Mouse (Mus musculus) erythroblast, embryonic 14.5 days (primary cell): ENCODE results near the gene Mllt1. TPM values are rescaled to one million over a fixed set of nuclear protein-coding genes. Genes with fewer than 3 reads are reported as not detected.

Experiments
- H3K27me3 ChIP-seq: 2 replicates; pipeline ENCODE4 v1.6.1; 2012; ENCODE audit warnings: inconsistent platforms; ENCODE audit not compliant: control insufficient read depth
- H3K36me3 ChIP-seq: 2 replicates; pipeline ENCODE4 v1.6.1; 2012; ENCODE audit warnings: mild to moderate bottlenecking, inconsistent platforms; ENCODE audit not compliant: control insufficient read depth
- H3K4me1 ChIP-seq: 2 replicates; pipeline ENCODE4 v1.6.1; 2012; ENCODE audit warnings: inconsistent platforms; ENCODE audit not compliant: control insufficient read depth
- H3K4me3 ChIP-seq: replicated peaks from 2 replicates; pipeline ENCODE3; 2012; ENCODE audit warnings: moderate library complexity, mild to moderate bottlenecking, inconsistent platforms
- H3K9me3 ChIP-seq: 2 replicates; pipeline ENCODE4 v1.6.1; 2012; ENCODE audit warnings: low read length, inconsistent platforms, mixed read lengths; ENCODE audit not compliant: control insufficient read depth
- GATA1 ChIP-seq: IDR thresholded peaks from 2 replicates; pipeline ENCODE4 v1.6.1; 2012; ENCODE audit warnings: low read length, inconsistent platforms, mixed read lengths
- TAL1 ChIP-seq: IDR thresholded peaks from 3 replicates; pipeline ENCODE4 v1.6.1; 2012; ENCODE audit warnings: low read length, inconsistent platforms, mixed read lengths
- polyA plus RNA-seq: library from polyadenylated mRNA; stranded (reverse); fragments of >175 nt; gene quantifications from 2 replicates; pipeline ENCODE4 v1.2.3, GENCODE M21; 2012

Gene Mllt1
- polyA plus RNA-seq, 1 experiment = 5.8 TPM

DNA sequence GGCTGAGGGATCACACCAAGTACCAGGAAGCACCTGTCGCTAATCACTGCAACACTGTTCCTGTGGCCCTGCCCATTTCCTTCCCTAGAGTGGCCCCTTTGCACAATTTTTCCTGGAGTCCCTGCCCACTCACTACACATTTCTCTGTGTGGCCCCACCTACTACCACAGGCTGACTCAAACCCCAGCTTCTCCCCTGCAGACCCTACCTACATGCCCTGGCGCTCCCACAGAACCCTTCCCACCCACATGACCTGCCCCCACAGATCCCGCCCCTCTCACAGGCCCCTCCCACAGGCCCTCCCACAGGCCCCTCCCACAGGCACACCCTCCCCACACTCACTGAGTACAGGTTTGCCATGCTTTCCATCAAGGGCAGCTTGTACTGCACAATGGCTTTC, 74.0 kb downstream of the Mllt1 start:
- peaks cover 2% of the 10 kb centered on the region; the same call in 1 of the 2 replicates for H3K9me3 ChIP-seq
- H3K27me3 ChIP-seq = no peaks in the 10 kb centered on the region
- no peak overlapping the region for H3K4me3 ChIP-seq
- peaks cover 8% of the 10 kb centered on the region for H3K4me1 ChIP-seq
- TF ChIP-seq GATA1 = no peak
- TF ChIP-seq TAL1 = no peak
- H3K36me3 ChIP-seq = no peaks in the 10 kb centered on the region

DNA sequence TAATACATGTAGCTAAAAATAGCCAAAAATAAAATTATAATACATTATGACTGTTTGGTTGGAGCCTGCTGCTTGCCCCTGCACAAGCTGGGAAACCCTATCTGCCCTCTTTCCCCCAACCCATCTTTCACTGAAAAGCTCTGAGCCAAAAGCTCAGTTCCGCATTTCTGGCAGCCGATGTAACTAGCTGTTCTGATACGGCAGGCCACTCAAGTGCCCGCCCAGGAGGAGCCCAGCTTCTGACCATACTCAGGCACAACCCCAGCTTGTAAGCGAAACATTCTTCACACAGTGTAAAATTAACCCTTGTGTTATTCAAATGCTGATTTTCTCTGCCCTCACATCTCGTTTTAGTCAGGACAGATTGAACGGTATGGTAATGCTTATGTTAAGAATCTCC, 76.3 kb downstream of the Mllt1 start:
- Histone ChIP-seq H3K9me3 (no peaks in the 10 kb centered on the region), H3K27me3 (no peaks in the 10 kb centered on the region), H3K4me1 (peaks cover 8% of the 10 kb centered on the region), H3K4me3 (no peak overlapping the region), H3K36me3 (no peaks in the 10 kb centered on the region)
- TF ChIP-seq TAL1 = no peak
- TF ChIP-seq GATA1 = no peak

DNA sequence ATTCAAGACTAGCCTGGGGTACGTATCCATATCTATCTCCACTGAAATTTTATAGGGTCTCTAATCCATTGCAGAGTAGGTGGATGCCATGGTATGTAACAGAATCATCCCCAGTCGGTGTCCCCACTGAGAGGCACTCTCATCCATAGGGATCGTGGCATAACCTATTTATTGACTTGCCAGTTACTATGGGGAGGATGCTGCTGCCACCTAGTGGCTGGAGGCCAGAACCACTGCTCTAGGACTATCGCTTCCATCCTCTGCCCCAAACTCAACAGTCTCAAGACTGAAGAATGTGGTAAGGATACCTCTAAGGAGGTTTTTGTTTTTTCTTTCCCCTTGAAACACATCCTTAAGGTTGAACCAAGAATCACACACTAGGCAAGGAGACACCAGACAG, 77.0 kb downstream of the Mllt1 start:
- Histone ChIP-seq H3K27me3 (no peaks in the 10 kb centered on the region), H3K9me3 (no peaks in the 10 kb centered on the region), H3K4me3 (no peak overlapping the region), H3K36me3 (no peaks in the 10 kb centered on the region), H3K4me1 (peaks cover 8% of the 10 kb centered on the region)
- TF ChIP-seq TAL1 = no peak
- TF ChIP-seq GATA1 = no peak

DNA sequence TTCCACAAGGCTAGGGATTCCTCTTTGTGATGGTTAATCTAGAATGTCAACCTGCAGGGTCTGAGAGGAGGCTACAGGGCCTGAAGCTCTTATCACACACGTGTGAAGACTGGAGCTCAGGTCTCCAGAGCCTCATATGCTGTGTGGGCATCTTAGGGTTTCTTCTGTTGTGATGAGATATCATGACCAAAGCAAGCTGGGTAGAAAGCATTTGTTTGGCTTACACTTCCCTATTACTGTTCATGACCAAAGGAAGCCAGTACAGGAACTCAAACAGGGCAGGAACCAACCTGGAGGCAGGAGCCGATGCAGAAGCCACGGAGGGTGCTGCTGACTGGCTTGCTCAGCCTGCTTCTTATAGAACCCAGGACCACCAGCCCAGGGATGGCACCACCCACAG, 79.8 kb downstream of the Mllt1 start:
- no peaks in the 10 kb centered on the region for H3K4me1 ChIP-seq
- H3K4me3 ChIP-seq = no peak overlapping the region
- H3K36me3 ChIP-seq = no peaks in the 10 kb centered on the region
- TF ChIP-seq GATA1 (no peak), TAL1 (no peak)
- no peaks in the 10 kb centered on the region for H3K9me3 ChIP-seq
- H3K27me3 ChIP-seq = peaks cover 2% of the 10 kb centered on the region; the same call in 1 of the 2 replicates

DNA sequence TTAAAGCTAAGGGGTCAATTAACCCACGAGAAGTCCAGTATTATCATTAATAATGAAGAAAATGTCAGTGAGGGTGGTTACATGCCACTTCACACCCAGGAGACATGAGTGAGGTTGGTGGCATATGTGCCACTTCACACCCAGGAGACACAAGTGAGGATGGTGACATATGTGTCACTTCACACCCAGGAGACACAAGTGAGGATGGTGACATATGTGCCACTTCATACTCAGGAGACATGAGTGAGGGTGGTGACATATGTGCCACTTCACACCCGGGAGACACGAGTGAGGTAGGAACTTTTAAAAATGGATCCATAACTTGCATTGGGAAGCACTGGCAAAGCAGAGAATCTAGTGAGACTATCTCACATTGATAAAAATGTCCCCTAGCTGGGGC, 84.0 kb downstream of the Mllt1 start:
- Histone ChIP-seq H3K4me1 (no peaks in the 10 kb centered on the region), H3K27me3 (peaks cover 13% of the 10 kb centered on the region), H3K4me3 (no peak overlapping the region), H3K36me3 (no peaks in the 10 kb centered on the region), H3K9me3 (no peaks in the 10 kb centered on the region)
- TF ChIP-seq GATA1 (no peak), TAL1 (no peak)

DNA sequence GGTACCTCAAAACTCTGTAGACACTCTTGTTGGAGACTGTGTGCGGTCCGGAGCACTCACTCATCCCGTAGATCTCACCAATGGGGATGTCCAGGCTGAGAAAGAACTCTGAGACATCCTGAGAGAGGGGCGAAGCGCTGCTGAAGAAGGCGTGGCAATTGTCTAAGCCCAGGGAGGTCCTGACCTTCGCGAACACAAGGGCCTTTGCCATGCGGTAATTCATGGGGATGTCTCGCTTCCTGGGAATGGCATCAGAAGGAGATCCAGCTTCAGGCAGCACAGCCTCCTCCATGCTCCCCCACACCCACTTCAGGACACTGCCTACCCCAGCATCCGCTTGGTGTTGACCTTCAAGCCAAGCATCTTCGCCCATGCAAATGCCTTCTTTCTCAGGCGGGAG, 85.5 kb downstream of the Mllt1 start:
- Histone ChIP-seq H3K36me3 (no peaks in the 10 kb centered on the region), H3K9me3 (no peaks in the 10 kb centered on the region), H3K27me3 (peaks cover 13% of the 10 kb centered on the region), H3K4me1 (no peaks in the 10 kb centered on the region), H3K4me3 (no peak overlapping the region)
- TF ChIP-seq GATA1 (no peak), TAL1 (no peak)

DNA sequence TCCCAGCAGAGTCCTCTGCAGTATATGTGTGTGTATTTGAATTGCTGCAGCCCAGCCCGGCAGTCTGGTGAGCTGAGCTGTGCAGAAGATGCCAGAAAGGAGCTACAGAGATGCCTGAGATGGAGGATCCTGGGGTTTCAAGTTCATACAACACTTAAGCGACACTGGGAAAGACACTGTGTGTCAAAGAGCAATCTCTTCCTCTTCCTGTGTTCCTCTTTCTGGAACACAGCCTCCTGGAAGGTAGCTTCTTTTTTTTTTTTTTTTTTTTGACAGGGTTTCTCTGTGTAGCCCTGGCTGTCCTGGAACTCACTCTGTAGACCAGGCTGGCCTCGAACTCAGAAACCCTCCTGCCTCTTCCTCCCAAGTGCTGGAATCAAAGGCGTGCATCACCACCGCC, 86.4 kb downstream of the Mllt1 start:
- Histone ChIP-seq H3K9me3 (no peaks in the 10 kb centered on the region), H3K4me3 (no peak overlapping the region), H3K27me3 (peaks cover 13% of the 10 kb centered on the region), H3K36me3 (no peaks in the 10 kb centered on the region), H3K4me1 (no peaks in the 10 kb centered on the region)
- TF ChIP-seq TAL1 = no peak
- TF ChIP-seq GATA1 = no peak

DNA sequence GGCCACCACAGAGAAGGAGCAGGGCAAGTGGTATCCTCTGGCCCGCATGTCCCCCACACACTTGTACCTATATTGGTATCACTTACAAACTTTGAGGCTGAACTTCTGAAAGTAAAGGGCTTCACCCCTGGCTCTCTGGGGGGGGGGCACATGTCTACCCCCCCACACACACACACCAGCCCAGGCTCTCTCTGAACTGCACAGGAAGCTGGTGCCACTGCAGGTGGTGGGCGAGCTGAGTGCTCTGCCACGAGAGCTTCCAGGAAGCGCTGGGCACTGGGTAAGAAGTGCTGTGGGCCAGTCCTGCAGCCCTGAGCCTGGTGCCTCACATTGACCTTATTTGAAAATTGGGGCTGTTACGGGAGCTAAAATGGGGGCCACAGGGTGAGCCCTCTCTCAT, 91.5 kb downstream of the Mllt1 start:
- H3K4me3 ChIP-seq = no peak overlapping the region
- H3K9me3 ChIP-seq = no peaks in the 10 kb centered on the region
- TF ChIP-seq GATA1 = no peak
- TF ChIP-seq TAL1 = no peak
- no peaks in the 10 kb centered on the region for H3K4me1 ChIP-seq
- peaks cover 6% of the 10 kb centered on the region for H3K27me3 ChIP-seq
- H3K36me3 ChIP-seq = no peaks in the 10 kb centered on the region

Other genes starting within 250 kb of the Mllt1 start
- gene Ndufa11, start 217.6 kb downstream of the Mllt1 start, polyA plus RNA-seq = 70.5 and 83.1 TPM in 2 replicates
- 0.22 and 0.55 TPM in 2 replicates for gene Vmac, start 217.4 kb downstream of the Mllt1 start, polyA plus RNA-seq
- gene Nrtn, start 177.9 kb downstream of the Mllt1 start, polyA plus RNA-seq = 1.4 and 2.2 TPM in 2 replicates
- gene Dus3l, start 170.7 kb downstream of the Mllt1 start, polyA plus RNA-seq = 2.7 and 3.2 TPM in 2 replicates
- gene Prr22, start 165.2 kb downstream of the Mllt1 start, polyA plus RNA-seq = 0.66 and 0.78 TPM in 2 replicates
- gene Rfx2, start 104.4 kb downstream of the Mllt1 start, polyA plus RNA-seq = 26.9 and 29.2 TPM in 2 replicates
- not detected in 2 replicates for gene Acsbg2, start 61.0 kb downstream of the Mllt1 start, polyA plus RNA-seq
- not detected in 2 replicates for gene 1700061G19Rik, start 59.9 kb downstream of the Mllt1 start, polyA plus RNA-seq
- 0.01 TPM in 1 of 2 replicates, not detected in the other for gene Acer1, start 46.7 kb upstream of the Mllt1 start, polyA plus RNA-seq
- 12.3 and 14.6 TPM in 2 replicates for gene Clpp, start 54.9 kb upstream of the Mllt1 start, polyA plus RNA-seq
- 2.1 and 2.9 TPM in 2 replicates for gene Alkbh7, start 61.9 kb upstream of the Mllt1 start, polyA plus RNA-seq
- gene Pspn, start 64.6 kb upstream of the Mllt1 start, polyA plus RNA-seq = not detected in 2 replicates
- 31.9 and 32.9 TPM in 2 replicates for gene Gtf2f1, start 75.9 kb upstream of the Mllt1 start, polyA plus RNA-seq
- gene Gm17949, start 76.1 kb upstream of the Mllt1 start, polyA plus RNA-seq = not detected in 2 replicates
- gene Khsrp, start 96.1 kb upstream of the Mllt1 start, polyA plus RNA-seq = 31.3 and 33.6 TPM in 2 replicates
- not detected in 2 replicates for gene Slc25a41, start 106.2 kb upstream of the Mllt1 start, polyA plus RNA-seq
- 0.05 TPM in 2 replicates for gene Crb3, start 123.7 kb upstream of the Mllt1 start, polyA plus RNA-seq
- 0.21 and 0.26 TPM in 2 replicates for gene Slc25a23, start 124.4 kb upstream of the Mllt1 start, polyA plus RNA-seq
- gene Dennd1c, start 143.1 kb upstream of the Mllt1 start, polyA plus RNA-seq = 0.03 and 0.09 TPM in 2 replicates
- gene Tubb4a, start 152.4 kb upstream of the Mllt1 start, polyA plus RNA-seq = not detected in 2 replicates
- gene Tnfsf9, start 169.9 kb upstream of the Mllt1 start, polyA plus RNA-seq = 0.04 TPM in 1 of 2 replicates, not detected in the other
- not detected in 2 replicates for gene Cd70, start 214.4 kb upstream of the Mllt1 start, polyA plus RNA-seq